Mouse (Mus musculus): Measurements from ENCODE around the gene Rasl2-9. TPM values are rescaled to one million over a fixed set of nuclear protein-coding genes. Genes with fewer than 3 reads are reported as not detected.
"Not testable (repeated sequence)": the region's sequence is repeated elsewhere in the genome, so short reads cannot be mapped to it uniquely, and the experiment has no call there.

The Rasl2-9 gene
- polyA plus RNA-seq (2012) = not detected in 2 replicates

GRCm38 (mm10) chr7:5125549-5126406, at the start of gene Rasl2-9:
Rasl2-9 (minus strand) TSS chr7:5125950.
- no peak for TF ChIP-seq TAL1 (IDR thresholded peaks at IDR 0.05; ENCODE audit: low read length)
- TF ChIP-seq GATA1 (IDR thresholded peaks at IDR 0.05; ENCODE audit: low read length) = no peak
- Histone ChIP-seq H3K36me3 (ENCODE audit: control insufficient read depth) (no peaks in the 10 kb centered on the region), H3K27me3 (ENCODE audit: control insufficient read depth) (peaks cover 10% of the 10 kb centered on the region), H3K9me3 (ENCODE audit: control insufficient read depth, low read length) (no peaks in the 10 kb centered on the region), H3K4me3 (replicated peaks) (peak within 1 kb of the TSS; percentile 31), H3K4me1 (ENCODE audit: control insufficient read depth) (peaks cover 7% of the 10 kb centered on the region)

DNA sequence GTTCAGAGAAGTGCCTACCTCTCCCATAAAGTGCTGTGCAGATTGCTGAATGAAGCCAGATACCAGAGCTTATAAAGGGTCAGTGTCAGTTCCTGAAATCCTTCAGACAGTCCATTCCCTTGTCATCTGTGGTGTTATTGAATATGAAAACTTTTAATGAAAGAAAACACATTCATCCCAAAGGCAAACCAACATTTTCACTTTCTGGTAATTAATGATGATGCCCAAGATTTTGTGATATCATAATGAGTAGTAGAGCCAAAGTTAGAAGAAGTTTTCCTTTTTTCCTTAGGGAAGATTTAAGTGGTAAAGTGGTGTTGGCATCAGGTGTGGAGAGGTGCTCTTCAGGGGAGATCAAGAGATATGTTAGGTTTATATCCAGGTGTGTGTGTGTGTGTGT, 23.8 kb upstream of the Rasl2-9 start, which contains the start of gene Vmn1r55:
Gene Vmn1r55 (minus strand): TSS at position 101 of the 400 bp plus-strand sequence.
- H3K9me3 ChIP-seq (ENCODE audit: control insufficient read depth, low read length); H3K4me1 ChIP-seq (ENCODE audit: control insufficient read depth); H3K4me3 ChIP-seq (replicated peaks); H3K36me3 ChIP-seq (ENCODE audit: control insufficient read depth); H3K27me3 ChIP-seq (ENCODE audit: control insufficient read depth): not testable (repeated sequence)

DNA sequence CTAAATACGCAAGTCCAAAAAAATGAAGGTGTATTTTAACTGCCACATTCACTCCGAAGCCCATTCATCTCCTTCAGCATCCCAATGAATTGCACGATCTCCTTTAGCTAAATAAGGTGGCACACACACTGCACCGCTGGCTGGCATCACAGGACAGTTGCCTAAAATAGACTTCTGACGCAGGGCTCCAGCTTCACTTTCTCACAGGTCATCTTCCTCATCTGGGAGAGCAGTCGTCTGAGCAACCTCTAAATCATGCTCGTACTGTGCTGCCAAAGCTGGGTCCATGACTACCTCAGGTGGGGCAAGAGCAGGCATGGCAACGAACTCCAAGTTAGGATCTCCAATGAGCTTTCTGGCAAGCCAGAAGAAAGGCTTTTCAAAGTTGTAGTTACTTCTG, 672 bp downstream of the Rasl2-9 start:
- Histone ChIP-seq H3K4me1 (ENCODE audit: control insufficient read depth) (peaks cover 7% of the 10 kb centered on the region), H3K9me3 (ENCODE audit: control insufficient read depth, low read length) (no peaks in the 10 kb centered on the region), H3K27me3 (ENCODE audit: control insufficient read depth) (peaks cover 10% of the 10 kb centered on the region), H3K4me3 (replicated peaks) (no peak overlapping the region), H3K36me3 (ENCODE audit: control insufficient read depth) (no peaks in the 10 kb centered on the region)
- TF ChIP-seq GATA1 (IDR thresholded peaks at IDR 0.05; ENCODE audit: low read length) (no peak), TAL1 (IDR thresholded peaks at IDR 0.05; ENCODE audit: low read length) (no peak)

DNA sequence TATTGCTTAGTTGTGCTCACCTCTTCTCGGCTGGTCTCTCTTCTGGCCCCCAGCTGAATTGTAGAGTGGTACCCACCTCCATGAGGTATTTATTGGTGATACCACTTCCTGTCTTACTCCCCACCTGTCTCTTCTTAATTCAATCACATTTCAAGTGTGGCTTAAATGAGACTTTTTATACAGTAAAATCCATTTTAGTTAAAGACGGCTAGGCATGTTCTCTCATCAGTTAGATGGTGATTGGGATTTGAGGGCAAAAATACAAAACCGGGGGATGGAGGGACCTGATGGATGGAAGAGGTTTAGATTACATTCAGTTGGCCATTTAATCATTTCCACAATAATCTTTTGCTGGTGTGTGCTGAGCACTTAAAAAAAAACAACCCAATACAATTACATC, 8.9 kb downstream of the Rasl2-9 start, which contains the start of gene Rfpl4:
Gene Rfpl4 (minus strand): TSS at position 101 of the 400 bp plus-strand sequence.
- Histone ChIP-seq H3K9me3 (ENCODE audit: control insufficient read depth, low read length) (no peaks in the 10 kb centered on the region), H3K27me3 (ENCODE audit: control insufficient read depth) (no peaks in the 10 kb centered on the region; the same call in 1 of the 2 replicates), H3K4me3 (replicated peaks) (no peak within 1 kb of the TSS), H3K36me3 (ENCODE audit: control insufficient read depth) (no peaks in the 10 kb centered on the region), H3K4me1 (ENCODE audit: control insufficient read depth) (no peaks in the 10 kb centered on the region)
- TF ChIP-seq TAL1 (IDR thresholded peaks at IDR 0.05; ENCODE audit: low read length) = no peak
- TF ChIP-seq GATA1 (IDR thresholded peaks at IDR 0.05; ENCODE audit: low read length) = no peak

- Histone ChIP-seq H3K4me1 (ENCODE audit: control insufficient read depth) (no peaks in the 10 kb centered on the region), H3K4me3 (replicated peaks) (no peak overlapping the region), H3K36me3 (ENCODE audit: control insufficient read depth) (no peaks in the 10 kb centered on the region), H3K9me3 (ENCODE audit: control insufficient read depth, low read length) (peaks cover 3% of the 10 kb centered on the region), H3K27me3 (ENCODE audit: control insufficient read depth) (no peaks in the 10 kb centered on the region)
- no peak for TF ChIP-seq GATA1 (IDR thresholded peaks at IDR 0.05; ENCODE audit: low read length)
Measured at GRCm38 (mm10) chr7:5112701-5113100, 13.0 kb downstream of the Rasl2-9 start.

DNA sequence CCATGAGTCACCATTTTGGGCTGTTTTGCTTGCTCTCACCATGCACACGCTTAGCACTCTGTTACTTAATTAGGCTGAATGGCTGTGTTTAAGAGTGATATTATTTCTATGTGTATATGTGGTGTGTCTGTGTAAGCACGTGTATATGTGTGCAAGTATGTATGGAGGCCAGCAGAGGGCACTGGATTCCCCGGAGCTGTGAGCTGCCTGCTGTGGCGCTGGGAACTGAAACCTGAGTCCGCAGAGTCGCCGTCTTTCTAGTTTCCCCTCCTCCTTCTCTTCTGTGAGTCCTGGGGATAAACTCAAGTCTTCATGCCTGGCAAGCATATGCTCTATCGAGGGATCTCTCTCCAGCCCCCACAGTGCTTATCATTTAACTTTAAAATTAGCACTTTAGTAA, 16.4 kb downstream of the Rasl2-9 start:
- Histone ChIP-seq H3K4me1 (ENCODE audit: control insufficient read depth) (no peaks in the 10 kb centered on the region), H3K9me3 (ENCODE audit: control insufficient read depth, low read length) (peaks cover 3% of the 10 kb centered on the region), H3K27me3 (ENCODE audit: control insufficient read depth) (no peaks in the 10 kb centered on the region), H3K4me3 (replicated peaks) (no peak overlapping the region), H3K36me3 (ENCODE audit: control insufficient read depth) (no peaks in the 10 kb centered on the region)
- TF ChIP-seq GATA1 (IDR thresholded peaks at IDR 0.05; ENCODE audit: low read length) (no peak), TAL1 (IDR thresholded peaks at IDR 0.05; ENCODE audit: low read length) (no peak)

GRCm38 (mm10) chr7:5108272-5108671, 17.5 kb downstream of the Rasl2-9 start:
- Histone ChIP-seq H3K4me1 (ENCODE audit: control insufficient read depth) (no peaks in the 10 kb centered on the region), H3K27me3 (ENCODE audit: control insufficient read depth) (no peaks in the 10 kb centered on the region), H3K9me3 (ENCODE audit: control insufficient read depth, low read length) (peaks cover 3% of the 10 kb centered on the region), H3K4me3 (replicated peaks) (no peak overlapping the region), H3K36me3 (ENCODE audit: control insufficient read depth) (no peaks in the 10 kb centered on the region)
- TF ChIP-seq GATA1 (IDR thresholded peaks at IDR 0.05; ENCODE audit: low read length) (no peak), TAL1 (IDR thresholded peaks at IDR 0.05; ENCODE audit: low read length) (no peak)

GRCm38 (mm10) chr7:5102564-5102963, 23.2 kb downstream of the Rasl2-9 start:
- TF ChIP-seq GATA1 (IDR thresholded peaks at IDR 0.05; ENCODE audit: low read length) (no peak), TAL1 (IDR thresholded peaks at IDR 0.05; ENCODE audit: low read length) (no peak)
- no peaks in the 10 kb centered on the region for H3K9me3 ChIP-seq (ENCODE audit: control insufficient read depth, low read length)
- no peak overlapping the region for H3K4me3 ChIP-seq (replicated peaks)
- peaks cover 1% of the 10 kb centered on the region; the same call in 1 of the 2 replicates for H3K4me1 ChIP-seq (ENCODE audit: control insufficient read depth)
- no peaks in the 10 kb centered on the region for H3K27me3 ChIP-seq (ENCODE audit: control insufficient read depth)
- peaks cover 23% of the 10 kb centered on the region for H3K36me3 ChIP-seq (ENCODE audit: control insufficient read depth)

GRCm38 (mm10) chr7:5101066-5101663, 24.6 kb downstream of the Rasl2-9 start:
- peaks cover 37% of the 10 kb centered on the region for H3K36me3 ChIP-seq (ENCODE audit: control insufficient read depth)
- no peak overlapping the region for H3K4me3 ChIP-seq (replicated peaks)
- peaks cover 1% of the 10 kb centered on the region; the same call in 1 of the 2 replicates for H3K4me1 ChIP-seq (ENCODE audit: control insufficient read depth)
- no peaks in the 10 kb centered on the region for H3K9me3 ChIP-seq (ENCODE audit: control insufficient read depth, low read length)
- TF ChIP-seq TAL1 (IDR thresholded peaks at IDR 0.05; ENCODE audit: low read length) (no peak), GATA1 (IDR thresholded peaks at IDR 0.05; ENCODE audit: low read length) (no peak)
- no peaks in the 10 kb centered on the region for H3K27me3 ChIP-seq (ENCODE audit: control insufficient read depth)
